Mouse (Mus musculus) cerebellum, postnatal 14 days (tissue): ENCODE data around the gene Sema4a.

Experiments used
- DNase-seq, 2 experiments: peaks; one replicate each; pipeline ENCODE4 v3.0.0; 2021; ENCODE audit warnings: mixed read lengths in 2 of 2

The Sema4a gene

DNA sequence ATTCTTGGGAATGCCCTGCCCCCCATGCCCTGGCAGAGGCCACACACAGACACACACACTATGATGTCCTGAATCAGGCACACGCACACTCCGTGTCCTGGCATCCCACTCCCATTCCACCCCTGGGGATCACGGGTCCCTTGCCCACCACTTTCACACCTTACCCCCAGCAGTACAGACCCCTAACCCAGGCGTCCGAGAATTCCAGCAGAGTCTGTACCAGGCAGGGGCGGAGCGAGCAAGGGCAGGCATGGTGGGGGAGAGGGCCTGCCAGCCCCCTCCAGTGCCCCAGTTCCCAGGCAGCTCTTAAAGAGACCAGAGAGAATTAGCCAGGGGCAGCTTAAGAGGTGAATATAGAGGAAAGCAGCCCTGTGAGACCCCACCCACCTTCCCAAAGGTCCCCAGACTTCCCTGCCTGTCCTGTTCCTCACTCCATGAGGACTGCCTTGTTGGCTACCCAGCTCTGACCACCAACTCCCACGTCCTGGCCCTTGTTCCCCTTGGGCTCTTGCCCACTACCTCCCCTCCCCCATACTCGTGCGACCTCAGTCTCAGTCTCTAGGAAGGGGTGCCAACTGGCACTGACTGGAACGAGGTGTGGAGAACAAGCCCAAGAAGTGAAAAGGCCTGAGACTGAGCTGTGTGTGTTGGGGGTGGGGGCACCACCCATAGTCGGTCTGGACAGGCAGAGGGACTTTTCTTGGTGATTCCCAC lies at the start of gene Sema4a:
Gene Sema4a, minus strand, starts transcription at position 200 of the 714 bp plus-strand sequence.
- DNase-seq = peak in 1 of 2 experiments; percentile 58

DNA sequence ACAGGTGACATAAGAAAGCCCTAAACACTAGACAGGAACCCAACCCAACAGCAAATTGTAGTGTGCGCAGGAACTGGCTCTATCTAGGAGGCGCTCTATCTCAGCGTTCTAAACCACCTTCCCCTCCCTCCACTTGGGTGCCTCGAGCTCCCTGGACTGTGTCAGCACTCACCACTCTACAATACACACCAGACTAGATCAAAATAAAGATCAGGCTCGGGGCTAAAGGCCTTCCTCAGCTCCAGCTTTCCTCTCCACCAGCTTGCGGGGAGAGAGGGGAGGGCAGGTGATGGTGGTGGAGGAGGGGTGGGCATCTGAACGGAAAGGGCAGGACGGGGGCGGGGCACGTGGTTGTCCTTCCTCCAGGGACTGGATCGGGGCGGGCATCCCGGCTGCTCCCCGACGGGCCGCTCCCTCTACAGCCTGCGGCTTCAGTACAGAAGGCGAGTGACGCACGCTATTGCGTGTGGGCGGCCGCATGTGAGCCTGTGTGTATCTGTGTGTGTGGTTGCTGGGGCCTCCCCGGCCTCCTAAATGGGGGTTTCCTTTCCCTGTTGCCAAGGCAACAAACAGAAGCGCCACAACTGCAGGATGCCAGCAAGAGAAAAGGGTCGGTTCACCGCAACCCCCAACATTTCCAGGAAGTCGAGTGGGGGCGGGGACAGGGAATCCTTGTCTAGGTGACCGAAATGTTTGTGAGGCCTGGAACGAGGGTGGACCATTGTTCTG lies 48.9 kb upstream of the Sema4a start, which contains the start of gene Lmna:
Gene Lmna, minus strand, starts transcription at position 265 of the 729 bp plus-strand sequence.
- DNase-seq = peak; percentile 94 to 97

DNA sequence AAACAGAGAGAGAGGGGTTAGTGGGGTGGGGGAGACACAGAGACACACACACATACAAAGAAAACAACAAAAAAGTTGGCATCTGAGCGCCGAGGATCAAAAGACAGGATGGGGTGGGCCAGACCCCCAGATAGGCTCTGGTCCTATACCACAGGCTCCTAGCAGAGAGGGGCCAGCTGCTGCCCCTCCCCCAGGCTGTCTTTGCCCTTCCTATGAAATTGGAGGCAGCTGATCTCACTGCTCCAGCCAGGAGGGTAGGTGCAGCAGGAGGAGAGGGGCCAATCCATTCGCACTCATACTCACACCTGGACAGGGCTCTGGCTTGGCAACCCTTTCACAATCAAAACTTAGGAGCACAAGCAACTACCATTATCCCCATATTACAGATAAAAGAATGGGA lies 48.3 kb upstream of the Sema4a start:
- no peak for DNase-seq

- DNase-seq = no peak
Measured at GRCm38 (mm10) chr3:88505765-88506164, 44.8 kb upstream of the Sema4a start.

GRCm38 (mm10) chr3:88505081-88505480 lies 44.1 kb upstream of the Sema4a start:
- DNase-seq = no peak

GRCm38 (mm10) chr3:88503881-88504746 lies 43.1 kb upstream of the Sema4a start:
- DNase-seq = no peak

GRCm38 (mm10) chr3:88503505-88503863 lies 42.5 kb upstream of the Sema4a start:
- no peak for DNase-seq

DNA sequence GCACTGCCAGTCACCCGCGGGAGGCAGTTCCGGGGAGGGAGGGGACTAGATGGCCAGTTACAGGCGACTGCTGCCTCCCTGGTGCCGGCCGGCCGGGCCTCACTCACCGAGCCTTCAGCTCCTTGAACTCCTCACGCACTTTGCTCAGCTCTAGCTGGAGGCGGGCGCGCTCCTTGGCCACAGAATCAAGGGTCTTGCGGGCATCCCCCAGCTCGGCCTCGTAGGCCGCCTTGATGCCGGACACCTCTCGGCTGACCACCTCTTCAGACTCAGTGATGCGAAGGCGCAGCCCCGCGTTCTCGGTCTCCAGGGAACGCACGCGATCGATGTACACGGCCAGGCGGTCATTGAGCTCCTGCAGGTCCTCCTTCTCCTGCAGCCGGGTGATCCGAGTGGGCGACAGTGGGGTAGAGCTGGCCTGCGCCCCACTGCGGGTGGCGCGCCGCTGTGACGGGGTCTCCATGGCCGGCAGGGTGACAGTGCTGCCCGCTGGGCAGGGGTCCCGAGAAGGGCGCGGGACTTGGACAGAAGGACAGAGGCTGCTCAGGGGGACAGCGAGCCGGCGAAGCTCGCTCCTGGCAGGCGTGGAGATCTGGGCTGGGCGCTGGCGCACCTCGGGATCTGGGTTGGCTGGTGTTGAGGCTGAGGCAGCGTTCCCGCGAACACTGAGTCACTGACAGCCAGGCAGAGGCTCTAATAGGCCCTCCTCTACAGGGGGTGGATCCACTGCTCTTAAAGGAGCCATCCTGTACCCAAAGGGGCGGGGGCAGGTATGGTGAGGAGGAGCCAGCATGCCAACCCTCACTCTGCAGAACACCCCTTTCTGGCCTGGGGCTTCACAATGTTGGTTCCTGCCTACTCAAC lies 41.9 kb upstream of the Sema4a start:
- peak; percentile 92 to 93 for DNase-seq

GRCm38 (mm10) chr3:88502031-88502571 lies 41.1 kb upstream of the Sema4a start:
- peak; percentile 50 to 54 for DNase-seq

- DNase-seq = no peak
Measured at GRCm38 (mm10) chr3:88501366-88502030, 40.5 kb upstream of the Sema4a start.

DNA sequence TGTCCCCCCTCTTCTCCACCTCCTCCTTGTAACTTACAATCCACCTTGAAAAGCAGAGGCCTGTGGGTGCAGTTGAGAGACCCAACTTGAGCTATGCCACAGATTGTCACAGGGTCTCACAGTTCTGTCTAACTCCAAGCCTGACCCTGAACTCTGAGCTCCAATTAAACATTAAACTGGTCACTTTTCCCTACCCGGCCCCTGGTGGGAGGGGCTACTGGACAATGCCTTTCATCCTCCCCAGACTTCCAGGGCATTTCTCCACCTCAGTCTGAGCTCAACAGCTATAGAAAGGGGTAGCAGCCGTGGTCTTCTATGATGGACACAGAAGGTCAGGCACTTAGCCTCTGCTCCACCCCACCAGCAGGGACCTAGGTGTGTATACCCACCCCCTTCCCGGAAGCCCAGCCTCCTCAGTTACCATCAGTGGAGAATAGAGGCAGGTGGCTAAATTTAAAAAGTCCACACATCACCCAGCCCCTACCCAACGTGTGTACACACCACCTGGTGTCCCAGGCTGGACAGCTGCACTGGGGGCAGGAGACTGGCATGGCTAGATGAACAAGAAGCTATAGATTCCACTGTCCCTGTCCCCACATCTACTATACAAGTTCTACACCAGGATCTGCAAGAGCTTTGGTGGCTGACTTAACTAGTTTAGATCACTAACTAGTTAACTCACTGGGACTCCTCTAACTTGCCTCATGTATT lies 39.8 kb upstream of the Sema4a start:
- DNase-seq = no peak

- DNase-seq = no peak
Measured at GRCm38 (mm10) chr3:88500087-88500486, 39.1 kb upstream of the Sema4a start.

DNA sequence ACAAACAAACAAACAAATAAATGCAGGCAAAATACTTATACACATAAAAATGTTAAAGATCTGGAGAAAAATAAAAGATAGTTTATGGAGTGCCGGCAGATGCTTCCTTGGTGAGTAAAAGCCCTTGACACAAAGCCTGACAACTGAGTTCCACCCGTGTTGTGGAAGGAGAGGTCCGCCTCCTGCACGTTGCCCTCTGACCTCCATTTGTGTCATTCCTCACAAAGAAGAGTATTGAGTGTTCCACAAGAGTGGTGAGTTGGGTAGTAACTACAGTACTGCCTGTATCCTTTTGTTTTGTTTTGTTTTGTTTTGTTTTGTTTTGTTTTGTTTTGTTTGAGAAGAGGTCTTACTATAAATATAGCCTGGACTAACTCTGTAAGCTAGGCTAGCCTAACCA lies 38.6 kb upstream of the Sema4a start:
- no peak for DNase-seq

DNA sequence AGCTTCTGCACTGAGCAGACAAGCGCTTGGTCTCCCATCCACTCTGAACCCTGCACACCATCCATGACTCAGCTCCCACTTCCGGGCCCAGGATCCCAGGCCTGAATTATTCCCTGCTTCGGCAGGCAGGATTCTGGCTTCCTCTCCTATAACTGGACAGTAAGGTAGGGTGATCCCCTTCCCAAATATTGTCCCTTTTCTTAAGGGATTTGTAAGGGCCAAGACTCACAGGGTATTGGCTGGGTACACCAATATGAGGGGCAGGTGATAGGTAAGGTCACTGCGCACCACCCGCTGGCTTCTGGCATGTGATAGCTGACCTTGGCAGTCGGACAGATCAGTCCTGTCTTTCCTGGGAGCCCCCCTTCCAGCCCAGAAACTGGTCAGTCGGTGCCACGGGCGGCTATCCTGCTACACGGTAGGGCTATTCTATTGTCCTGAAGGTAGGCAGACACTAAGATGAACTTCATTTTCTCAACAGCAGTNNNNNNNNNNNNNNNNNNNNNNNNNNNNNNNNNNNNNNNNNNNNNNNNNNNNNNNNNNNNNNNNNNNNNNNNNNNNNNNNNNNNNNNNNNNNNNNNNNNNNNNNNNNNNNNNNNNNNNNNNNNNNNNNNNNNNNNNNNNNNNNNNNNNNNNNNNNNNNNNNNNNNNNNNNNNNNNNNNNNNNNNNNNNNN lies 34.9 kb upstream of the Sema4a start:
- peak in 1 of 2 experiments; percentile 50 for DNase-seq

DNA sequence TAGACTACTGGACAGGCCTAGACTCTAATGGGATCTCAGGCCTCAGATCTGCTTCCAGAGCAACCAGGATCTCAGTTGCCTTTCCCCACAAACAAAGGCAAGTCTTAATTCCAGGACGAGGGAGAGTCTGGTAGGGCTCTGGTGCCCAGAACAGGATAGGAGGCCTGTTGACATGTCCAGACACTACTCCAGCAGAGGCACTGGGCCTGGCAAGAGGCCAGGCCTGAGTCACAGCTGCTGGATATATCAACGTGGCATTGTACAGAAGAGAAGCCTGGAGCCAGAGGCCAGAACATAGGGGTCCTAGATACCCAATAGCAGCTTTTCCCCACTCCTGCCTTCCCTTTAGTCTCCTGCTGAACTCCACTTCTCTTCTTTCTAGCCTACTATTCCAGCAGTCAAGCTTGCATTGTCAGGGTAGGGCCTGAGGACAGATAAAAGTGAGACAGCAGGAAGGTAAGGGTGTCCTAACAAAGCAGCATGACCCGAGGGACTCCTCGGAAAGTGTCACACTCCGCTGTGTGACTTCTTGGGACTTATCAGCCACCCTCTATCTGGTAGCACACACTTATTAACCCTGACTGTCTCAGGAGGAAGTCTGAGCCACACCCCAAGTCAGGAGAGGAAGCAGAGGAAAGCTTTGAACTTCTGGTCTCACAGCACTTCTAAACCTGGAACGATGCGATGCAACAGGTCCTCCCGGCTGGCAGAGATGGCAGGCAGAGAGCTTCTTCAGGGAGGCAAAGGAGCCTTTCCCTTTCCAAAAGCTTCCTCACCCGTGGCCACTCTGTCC lies 34.0 kb upstream of the Sema4a start:
- DNase-seq = no peak

GRCm38 (mm10) chr3:88493706-88494582 lies 33.0 kb upstream of the Sema4a start:
- no peak for DNase-seq

DNA sequence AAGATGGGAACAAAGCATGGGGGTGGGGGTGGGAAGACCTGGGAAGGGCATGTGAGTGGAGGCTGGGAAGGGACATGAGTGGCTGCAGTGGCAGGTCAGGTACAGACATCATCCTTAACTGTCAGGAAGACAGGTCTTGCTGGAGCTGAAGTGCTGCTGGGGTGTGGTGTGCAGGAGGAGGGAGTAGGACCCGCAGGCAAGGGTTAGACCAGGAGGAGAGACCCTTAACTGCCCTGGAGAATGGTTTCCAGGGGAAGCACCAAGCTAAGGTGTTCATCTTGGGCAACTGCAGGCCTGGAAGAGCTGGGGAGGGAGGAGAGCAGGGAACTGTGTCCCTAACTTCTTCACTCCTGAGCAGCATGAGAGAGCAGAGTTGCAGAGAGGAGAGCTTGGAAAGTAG lies 26.4 kb upstream of the Sema4a start:
- DNase-seq = no peak

- DNase-seq = no peak
Measured at GRCm38 (mm10) chr3:88486887-88487286, 25.9 kb upstream of the Sema4a start.
